Mouse (Mus musculus): ENCODE measurements at regions not wholly inside any gene's neighbourhood (a gene's known extent, or its start where the extent isn't known, plus 50 kb on each side); places are given as distances from the start of the nearest gene placed in this dataset.

DNA sequence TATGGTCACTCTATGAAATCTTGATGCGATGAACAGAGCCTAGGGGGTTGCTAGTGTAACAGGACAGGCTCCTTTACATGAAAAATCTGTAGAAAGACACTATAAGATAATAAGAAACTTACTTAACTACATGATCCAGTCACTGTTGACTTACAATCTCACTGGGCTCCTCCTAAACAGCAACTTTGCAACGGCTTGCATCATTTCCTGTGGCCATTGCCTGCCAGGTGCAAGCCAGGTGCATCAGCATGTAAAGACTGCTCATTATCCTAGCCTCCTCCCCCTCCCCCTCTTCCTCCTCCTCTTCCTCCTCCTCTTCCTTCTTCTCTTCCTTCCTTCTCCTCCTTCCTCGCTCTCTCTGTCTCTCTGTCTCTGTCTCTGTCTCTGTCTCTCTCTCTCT is 352.5 kb downstream of the Nuak1 start:
- WGBS: 89% methylated on average over 3 of the region's 3 CpGs
- H3K4me2 ChIP-seq (replicated peaks; ENCODE audit: low read depth, low read length): no peak overlapping the region
- H3K4me3 ChIP-seq (ENCODE audit: low read depth, low read length): no peak overlapping the region
- ATAC-seq (ENCODE audit: insufficient number of reproducible peaks, insufficient read depth, low FRiP score, low read depth): no peak
- no peaks in the 10 kb centered on the region for H3K27me3 ChIP-seq (ENCODE audit: control insufficient read depth, insufficient read depth, low read length)
- no peaks in the 10 kb centered on the region for H3K9me3 ChIP-seq (ENCODE audit: control insufficient read depth, low read depth, low read length)
- no peak overlapping the region for H3K27ac ChIP-seq (ENCODE audit: low read length)
- H3K9ac ChIP-seq (replicated peaks; ENCODE audit: low read depth, low read length): no peak overlapping the region
- H3K4me1 ChIP-seq (ENCODE audit: control insufficient read depth, insufficient read depth, low read length): no peaks in the 10 kb centered on the region
- no peaks in the 10 kb centered on the region for H3K36me3 ChIP-seq (ENCODE audit: control insufficient read depth, insufficient read depth, low read length)

DNA sequence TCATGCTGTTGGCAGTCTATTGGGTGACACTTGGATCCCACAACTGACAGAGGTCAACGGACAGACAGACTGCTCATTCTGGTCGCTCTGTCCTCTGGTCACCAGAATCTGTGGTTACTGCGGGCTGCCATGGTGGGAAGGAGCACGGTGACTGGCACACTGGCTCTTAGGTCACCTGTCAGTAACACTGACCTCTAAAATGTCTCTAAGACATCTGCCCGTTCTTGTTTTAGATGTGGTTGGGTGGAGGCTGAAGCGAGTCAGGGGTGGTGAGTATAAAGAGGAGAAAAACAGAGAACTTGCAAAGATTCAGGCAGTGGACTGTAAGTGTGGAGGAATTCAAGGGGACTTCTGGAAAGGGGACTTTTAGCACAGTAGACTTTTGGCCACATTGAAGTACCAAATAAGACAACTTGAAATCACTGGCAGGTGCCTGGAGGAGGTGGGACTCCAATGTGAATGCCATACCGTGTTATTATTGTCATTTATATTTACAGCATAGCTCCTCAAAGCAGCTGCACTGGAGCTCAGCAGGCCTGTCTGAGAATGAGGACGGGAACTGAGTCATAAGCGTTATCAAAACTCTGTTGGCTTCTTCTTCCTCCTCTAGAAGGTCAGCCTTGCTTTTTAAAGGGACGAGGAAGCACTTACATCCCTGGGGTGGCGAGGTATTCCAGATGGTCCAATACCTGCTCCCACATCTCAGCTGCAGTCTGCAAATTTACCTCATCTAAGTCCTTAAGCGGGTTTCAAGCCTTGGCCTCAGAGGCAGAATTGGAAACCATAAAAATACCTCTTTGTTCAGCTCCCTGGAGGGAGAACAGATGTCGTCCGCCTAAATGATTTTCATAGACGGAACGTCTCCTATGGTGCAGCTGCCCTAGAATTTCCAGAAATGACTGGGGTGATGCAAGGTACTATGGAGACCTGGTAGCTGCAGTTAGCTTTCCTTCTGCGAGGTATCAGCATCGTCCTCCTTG is 351.3 kb downstream of the Nuak1 start:
- H3K9ac ChIP-seq (replicated peaks; ENCODE audit: low read depth, low read length): no peak overlapping the region
- no peaks in the 10 kb centered on the region for H3K36me3 ChIP-seq (ENCODE audit: control insufficient read depth, insufficient read depth, low read length)
- ATAC-seq (ENCODE audit: insufficient number of reproducible peaks, insufficient read depth, low FRiP score, low read depth): no peak
- H3K9me3 ChIP-seq (ENCODE audit: control insufficient read depth, low read depth, low read length): no peaks in the 10 kb centered on the region
- no peak overlapping the region for H3K4me3 ChIP-seq (ENCODE audit: low read depth, low read length)
- H3K27ac ChIP-seq (ENCODE audit: low read length): no peak overlapping the region
- 79% methylated on average over 18 of the region's 18 CpGs for WGBS
- no peaks in the 10 kb centered on the region for H3K4me1 ChIP-seq (ENCODE audit: control insufficient read depth, insufficient read depth, low read length)
- no peak overlapping the region for H3K4me2 ChIP-seq (replicated peaks; ENCODE audit: low read depth, low read length)
- no peaks in the 10 kb centered on the region for H3K27me3 ChIP-seq (ENCODE audit: control insufficient read depth, insufficient read depth, low read length)

DNA sequence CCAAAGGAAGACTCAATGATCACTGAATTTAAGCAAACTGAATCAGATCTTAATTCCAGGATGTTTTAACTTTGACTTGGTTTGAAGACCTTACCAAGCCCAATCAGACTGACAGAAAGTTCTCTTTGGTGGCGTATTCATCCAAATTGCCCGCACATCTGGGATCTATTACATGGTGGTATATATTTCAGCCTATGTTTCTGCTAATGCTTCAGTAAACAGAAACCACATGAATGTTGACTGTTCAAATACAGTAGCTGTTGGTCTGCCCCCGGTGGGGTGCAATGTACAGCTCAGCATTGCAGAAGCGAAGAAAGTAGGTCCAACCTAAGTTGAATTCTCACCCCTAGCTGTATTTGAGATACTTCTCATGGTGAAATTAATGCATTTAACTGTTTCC is 346.5 kb downstream of the Nuak1 start:
- ATAC-seq (ENCODE audit: insufficient number of reproducible peaks, insufficient read depth, low FRiP score, low read depth): no peak
- H3K4me3 ChIP-seq (ENCODE audit: low read depth, low read length): no peak overlapping the region
- no peak overlapping the region for H3K9ac ChIP-seq (replicated peaks; ENCODE audit: low read depth, low read length)
- no peaks in the 10 kb centered on the region for H3K9me3 ChIP-seq (ENCODE audit: control insufficient read depth, low read depth, low read length)
- no peaks in the 10 kb centered on the region for H3K27me3 ChIP-seq (ENCODE audit: control insufficient read depth, insufficient read depth, low read length)
- no peaks in the 10 kb centered on the region for H3K36me3 ChIP-seq (ENCODE audit: control insufficient read depth, insufficient read depth, low read length)
- H3K27ac ChIP-seq (ENCODE audit: low read length): no peak overlapping the region
- WGBS: 85% methylated on average over 4 of the region's 4 CpGs
- no peak overlapping the region for H3K4me2 ChIP-seq (replicated peaks; ENCODE audit: low read depth, low read length)
- H3K4me1 ChIP-seq (ENCODE audit: control insufficient read depth, insufficient read depth, low read length): no peaks in the 10 kb centered on the region

DNA sequence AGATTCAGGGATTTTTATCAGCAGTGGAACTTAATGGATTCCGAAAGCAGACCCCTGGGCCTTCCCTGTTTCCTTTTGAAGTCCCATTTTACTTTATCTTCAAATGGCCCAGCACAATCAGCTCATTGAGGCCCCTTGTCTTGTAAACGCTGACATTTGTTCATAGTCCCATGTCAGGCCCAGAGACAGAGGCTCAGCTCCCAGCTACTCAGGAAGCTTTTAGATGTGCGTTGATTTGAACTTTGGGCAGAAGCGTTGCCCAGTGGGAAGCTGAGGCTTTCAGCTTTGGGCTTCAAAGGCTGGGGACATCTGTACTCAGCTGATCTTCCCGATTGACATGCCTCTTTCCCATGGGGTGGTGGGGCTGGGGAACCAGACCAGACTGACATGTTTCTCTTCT is 343.2 kb downstream of the Nuak1 start:
- H3K27ac ChIP-seq (ENCODE audit: low read length): no peak overlapping the region
- no peak overlapping the region for H3K9ac ChIP-seq (replicated peaks; ENCODE audit: low read depth, low read length)
- H3K4me3 ChIP-seq (ENCODE audit: low read depth, low read length): no peak overlapping the region
- no peaks in the 10 kb centered on the region for H3K36me3 ChIP-seq (ENCODE audit: control insufficient read depth, insufficient read depth, low read length)
- WGBS: 38% methylated on average over 5 of the region's 5 CpGs
- no peaks in the 10 kb centered on the region for H3K27me3 ChIP-seq (ENCODE audit: control insufficient read depth, insufficient read depth, low read length)
- H3K4me2 ChIP-seq (replicated peaks; ENCODE audit: low read depth, low read length): no peak overlapping the region
- H3K4me1 ChIP-seq (ENCODE audit: control insufficient read depth, insufficient read depth, low read length): no peaks in the 10 kb centered on the region
- ATAC-seq (ENCODE audit: insufficient number of reproducible peaks, insufficient read depth, low FRiP score, low read depth): no peak
- no peaks in the 10 kb centered on the region for H3K9me3 ChIP-seq (ENCODE audit: control insufficient read depth, low read depth, low read length)

DNA sequence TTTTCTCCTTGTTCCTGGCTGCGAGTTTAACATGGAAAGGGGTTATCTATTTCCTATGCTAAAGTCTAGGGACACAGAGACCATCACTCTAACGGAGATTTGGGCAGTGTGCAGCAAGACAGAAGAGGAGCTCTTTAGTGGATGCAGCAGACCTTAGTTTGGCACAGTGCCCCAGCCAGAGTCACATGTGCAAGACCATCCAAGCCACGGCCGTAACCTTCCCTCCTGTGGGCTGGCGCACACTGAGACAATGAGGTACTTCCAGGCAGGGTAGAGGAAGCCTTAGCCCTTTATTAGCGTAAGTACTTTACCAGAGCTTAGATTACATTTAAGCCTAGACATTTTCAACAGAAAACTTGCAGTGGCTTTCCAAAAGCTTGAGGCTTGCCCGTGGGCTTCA is 336.4 kb downstream of the Nuak1 start:
- no peak for ATAC-seq (ENCODE audit: insufficient number of reproducible peaks, insufficient read depth, low FRiP score, low read depth)
- 77% methylated on average over 7 of the region's 7 CpGs for WGBS

DNA sequence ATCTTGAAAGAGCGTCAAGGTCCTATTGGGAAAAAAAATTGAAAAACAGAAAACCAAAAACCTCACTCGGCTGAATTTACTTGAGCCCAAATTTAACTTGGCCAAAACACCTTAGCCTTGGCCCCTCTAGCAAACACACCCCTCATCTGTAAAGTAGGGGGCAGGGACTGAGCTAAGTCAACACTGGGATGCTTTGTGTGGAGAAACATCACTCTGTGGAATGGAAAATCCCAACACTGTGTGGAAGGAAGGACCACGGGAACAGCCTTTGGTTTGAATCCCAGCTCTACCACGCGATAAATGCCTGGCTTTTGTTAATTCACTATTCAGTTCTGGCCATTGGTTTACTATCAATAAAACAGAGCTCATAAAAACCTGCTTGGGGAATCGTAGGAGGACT is 335.8 kb downstream of the Nuak1 start:
- 73% methylated on average over 6 of the region's 6 CpGs for WGBS

More for the DNA sequence above, 336.4 kb downstream of the Nuak1 start:
- Histone ChIP-seq H3K4me3 (ENCODE audit: low read depth, low read length) (no peak overlapping the region), H3K9me3 (ENCODE audit: control insufficient read depth, low read depth, low read length) (no peaks in the 10 kb centered on the region), H3K36me3 (ENCODE audit: control insufficient read depth, insufficient read depth, low read length) (no peaks in the 10 kb centered on the region), H3K27me3 (ENCODE audit: control insufficient read depth, insufficient read depth, low read length) (no peaks in the 10 kb centered on the region), H3K27ac (ENCODE audit: low read length) (no peak overlapping the region), H3K4me1 (ENCODE audit: control insufficient read depth, insufficient read depth, low read length) (no peaks in the 10 kb centered on the region), H3K9ac (replicated peaks; ENCODE audit: low read depth, low read length) (no peak overlapping the region), H3K4me2 (replicated peaks; ENCODE audit: low read depth, low read length) (no peak overlapping the region)

DNA sequence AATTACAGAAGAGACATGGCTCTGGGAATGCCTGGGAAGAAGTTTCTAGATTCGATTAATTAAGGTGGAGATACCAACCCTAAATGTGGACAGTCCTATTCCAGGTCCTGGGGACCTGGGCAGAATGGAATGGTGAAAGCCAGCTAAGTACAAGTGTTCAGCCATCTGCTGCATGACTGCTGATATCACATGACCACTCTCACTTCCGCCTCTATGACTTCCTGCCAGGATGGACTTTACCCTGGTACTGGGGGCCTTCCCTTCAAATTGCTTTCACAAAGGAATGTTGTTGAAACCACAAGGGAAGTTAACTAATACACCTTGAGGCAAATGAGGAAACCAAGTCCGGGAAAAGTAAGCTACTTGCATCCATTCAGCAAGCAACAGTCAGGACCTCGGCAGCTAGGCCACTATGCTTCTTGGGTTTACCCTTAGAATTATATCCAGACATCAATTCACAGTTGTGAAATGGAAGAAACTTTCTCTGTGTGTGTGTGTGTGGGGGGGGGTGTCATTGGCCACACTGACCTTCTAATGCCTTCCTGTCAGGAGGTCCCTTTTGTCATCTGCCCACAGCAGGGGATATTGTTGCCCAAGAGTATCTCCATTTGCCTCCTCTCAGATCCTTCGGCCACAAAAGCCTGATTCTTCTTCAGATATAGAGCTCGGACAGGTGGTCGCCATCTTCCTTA is 330.6 kb downstream of the Nuak1 start:
- no peak overlapping the region for H3K4me3 ChIP-seq (ENCODE audit: low read depth, low read length)
- no peaks in the 10 kb centered on the region for H3K4me1 ChIP-seq (ENCODE audit: control insufficient read depth, insufficient read depth, low read length)
- 58% methylated on average over 7 of the region's 7 CpGs for WGBS
- H3K27me3 ChIP-seq (ENCODE audit: control insufficient read depth, insufficient read depth, low read length): no peaks in the 10 kb centered on the region
- H3K4me2 ChIP-seq (replicated peaks; ENCODE audit: low read depth, low read length): no peak overlapping the region
- no peaks in the 10 kb centered on the region for H3K36me3 ChIP-seq (ENCODE audit: control insufficient read depth, insufficient read depth, low read length)
- H3K9me3 ChIP-seq (ENCODE audit: control insufficient read depth, low read depth, low read length): no peaks in the 10 kb centered on the region
- H3K27ac ChIP-seq (ENCODE audit: low read length): no peak overlapping the region
- no peak for ATAC-seq (ENCODE audit: insufficient number of reproducible peaks, insufficient read depth, low FRiP score, low read depth)
- no peak overlapping the region for H3K9ac ChIP-seq (replicated peaks; ENCODE audit: low read depth, low read length)

More for the DNA sequence above, 335.8 kb downstream of the Nuak1 start:
- no peaks in the 10 kb centered on the region for H3K9me3 ChIP-seq (ENCODE audit: control insufficient read depth, low read depth, low read length)
- no peak for ATAC-seq (ENCODE audit: insufficient number of reproducible peaks, insufficient read depth, low FRiP score, low read depth)
- H3K4me3 ChIP-seq (ENCODE audit: low read depth, low read length): no peak overlapping the region
- H3K4me1 ChIP-seq (ENCODE audit: control insufficient read depth, insufficient read depth, low read length): no peaks in the 10 kb centered on the region
- H3K9ac ChIP-seq (replicated peaks; ENCODE audit: low read depth, low read length): no peak overlapping the region
- no peaks in the 10 kb centered on the region for H3K36me3 ChIP-seq (ENCODE audit: control insufficient read depth, insufficient read depth, low read length)
- H3K27ac ChIP-seq (ENCODE audit: low read length): no peak overlapping the region
- H3K4me2 ChIP-seq (replicated peaks; ENCODE audit: low read depth, low read length): no peak overlapping the region
- no peaks in the 10 kb centered on the region for H3K27me3 ChIP-seq (ENCODE audit: control insufficient read depth, insufficient read depth, low read length)

DNA sequence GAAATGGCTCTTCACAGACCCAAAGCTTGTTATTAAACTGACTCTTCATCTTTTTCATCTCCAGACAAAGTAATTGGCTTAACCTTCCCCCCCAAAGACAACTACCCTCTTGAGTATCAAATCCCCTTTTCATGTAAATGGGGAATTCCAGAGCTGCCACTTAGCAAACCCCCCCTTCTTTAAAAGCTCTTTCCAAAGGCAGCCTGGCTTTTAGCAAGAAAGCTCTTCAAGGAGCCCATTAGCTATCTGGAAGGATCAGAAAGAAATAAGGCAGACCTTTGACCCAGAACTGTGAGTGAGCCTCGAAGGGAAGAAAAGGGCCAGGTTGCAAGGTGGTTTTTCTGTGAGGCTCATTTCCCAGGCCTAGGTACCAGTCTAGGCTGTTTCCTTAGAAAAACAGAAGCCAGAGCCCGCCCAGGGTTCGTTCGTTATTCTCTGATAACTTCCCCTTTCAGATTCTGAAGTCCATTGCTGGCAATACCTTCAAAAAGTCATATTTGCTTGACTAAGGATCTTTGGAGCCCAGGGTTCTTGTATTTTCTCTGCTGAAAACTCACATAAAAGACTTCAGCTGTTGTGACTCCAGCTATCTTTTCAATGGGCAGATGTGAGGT is 329.9 kb downstream of the Nuak1 start:
- WGBS: 51% methylated on average over 4 of the region's 4 CpGs
- no peak for ATAC-seq (ENCODE audit: insufficient number of reproducible peaks, insufficient read depth, low FRiP score, low read depth)

More for the DNA sequence above, 329.9 kb downstream of the Nuak1 start:
- Histone ChIP-seq H3K4me1 (ENCODE audit: control insufficient read depth, insufficient read depth, low read length) (no peaks in the 10 kb centered on the region), H3K36me3 (ENCODE audit: control insufficient read depth, insufficient read depth, low read length) (no peaks in the 10 kb centered on the region), H3K9ac (replicated peaks; ENCODE audit: low read depth, low read length) (no peak overlapping the region), H3K9me3 (ENCODE audit: control insufficient read depth, low read depth, low read length) (no peaks in the 10 kb centered on the region), H3K4me3 (ENCODE audit: low read depth, low read length) (no peak overlapping the region), H3K27ac (ENCODE audit: low read length) (no peak overlapping the region), H3K27me3 (ENCODE audit: control insufficient read depth, insufficient read depth, low read length) (no peaks in the 10 kb centered on the region), H3K4me2 (replicated peaks; ENCODE audit: low read depth, low read length) (no peak overlapping the region)
